Mouse (Mus musculus): ENCODE measurements around the gene Dhdh. TPM values are rescaled to one million over a fixed set of nuclear protein-coding genes. Genes with fewer than 3 reads are reported as not detected.
"Not testable (repeated sequence)": the region's sequence is repeated elsewhere in the genome, so short reads cannot be mapped to it uniquely, and the experiment has no call there.

Gene Dhdh
- polyA plus RNA-seq, 1 experiment, result 0.23 TPM

DNA sequence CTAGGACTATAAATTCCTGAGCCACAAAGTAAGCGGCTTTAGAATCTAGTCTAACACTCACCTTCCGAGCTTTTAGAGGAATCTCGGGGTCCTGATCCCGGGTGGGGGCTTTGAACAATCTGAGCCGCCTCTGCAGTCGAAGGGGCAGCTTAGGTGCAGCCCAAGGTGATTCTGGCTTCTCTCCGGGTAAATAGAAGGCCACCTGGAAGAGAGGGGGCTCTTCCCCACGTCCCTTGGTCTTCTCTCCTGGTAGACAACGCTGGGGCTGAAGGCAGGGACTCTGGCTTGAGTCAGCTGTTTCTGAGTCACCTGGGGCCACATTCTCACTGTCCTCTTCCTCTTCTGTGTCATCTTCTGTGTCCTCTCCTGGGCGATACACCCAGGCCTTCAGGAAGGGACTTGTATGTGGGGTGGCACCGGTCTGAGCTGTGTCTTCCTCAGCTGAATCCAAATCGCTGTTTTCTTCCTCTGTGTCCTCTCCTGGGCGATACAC lies 35.1 kb upstream of the Dhdh start:
- Histone ChIP-seq H3K36me3 (replicated peaks; ENCODE audit: low read length) (peaks cover 33% of the 10 kb centered on the region), H3K4me3 (replicated peaks) (peak overlapping the region; percentile 92), H3K4me1 (peaks cover 67% of the 10 kb centered on the region), H3K27me3 (replicated peaks) (no peaks in the 10 kb centered on the region), H3K9me3 (no peaks in the 10 kb centered on the region)
- TF ChIP-seq GATA1 (IDR thresholded peaks at IDR 0.05; ENCODE audit: borderline replicate concordance, low read length), result no peak
- TF ChIP-seq FLI1 (IDR thresholded peaks at IDR 0.05; ENCODE audit: low read length), result no peak

DNA sequence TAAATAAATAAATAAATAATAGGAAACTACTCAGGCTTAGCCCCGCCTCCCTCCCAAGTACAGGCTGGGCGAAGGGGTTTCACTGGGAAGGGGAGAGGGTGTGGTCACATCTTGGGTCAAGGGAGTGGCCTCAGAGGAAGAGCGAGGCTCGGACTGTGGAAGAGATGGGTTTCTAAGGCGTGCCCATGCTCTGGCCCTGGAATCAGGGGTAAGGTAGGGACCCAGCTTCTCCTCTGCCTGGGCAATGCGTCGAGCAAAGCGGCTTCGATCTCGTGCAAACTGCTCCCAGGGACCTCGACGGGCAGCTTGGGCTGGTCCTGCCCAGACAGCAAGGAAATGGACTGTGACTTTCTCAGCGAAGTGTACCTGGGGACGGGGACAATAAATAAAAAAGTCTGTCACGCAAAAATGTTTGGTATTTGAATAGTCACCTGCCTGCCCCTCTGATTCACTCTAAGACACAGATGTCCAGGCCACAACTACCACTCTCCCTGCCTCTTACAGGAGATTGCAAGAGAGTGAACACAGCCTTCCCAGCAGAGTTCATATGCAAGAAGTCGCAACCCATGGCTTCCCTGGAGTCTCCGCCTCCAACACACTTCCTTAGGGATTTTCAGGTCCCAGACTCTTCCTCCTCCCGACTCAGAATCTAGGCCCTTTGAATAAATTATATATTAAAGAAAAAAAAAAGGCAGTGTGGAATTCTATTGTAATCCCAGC lies 34.5 kb upstream of the Dhdh start:
- no peak for TF ChIP-seq GATA1 (IDR thresholded peaks at IDR 0.05; ENCODE audit: borderline replicate concordance, low read length)
- no peak for TF ChIP-seq FLI1 (IDR thresholded peaks at IDR 0.05; ENCODE audit: low read length)
- no peaks in the 10 kb centered on the region for H3K9me3 ChIP-seq
- peak overlapping the region; percentile 92 for H3K4me3 ChIP-seq (replicated peaks)
- peaks cover 33% of the 10 kb centered on the region for H3K36me3 ChIP-seq (replicated peaks; ENCODE audit: low read length)
- peaks cover 65% of the 10 kb centered on the region for H3K4me1 ChIP-seq
- H3K27me3 ChIP-seq (replicated peaks), result no peaks in the 10 kb centered on the region

GRCm38 (mm10) chr7:45522194-45522752 lies 33.7 kb upstream of the Dhdh start:
- Histone ChIP-seq H3K4me3 (replicated peaks) (peak overlapping the region; percentile 92), H3K9me3 (no peaks in the 10 kb centered on the region), H3K27me3 (replicated peaks) (no peaks in the 10 kb centered on the region), H3K36me3 (replicated peaks; ENCODE audit: low read length) (peaks cover 33% of the 10 kb centered on the region), H3K4me1 (peaks cover 63% of the 10 kb centered on the region)
- no peak for TF ChIP-seq GATA1 (IDR thresholded peaks at IDR 0.05; ENCODE audit: borderline replicate concordance, low read length)
- no peak for TF ChIP-seq FLI1 (IDR thresholded peaks at IDR 0.05; ENCODE audit: low read length)

DNA sequence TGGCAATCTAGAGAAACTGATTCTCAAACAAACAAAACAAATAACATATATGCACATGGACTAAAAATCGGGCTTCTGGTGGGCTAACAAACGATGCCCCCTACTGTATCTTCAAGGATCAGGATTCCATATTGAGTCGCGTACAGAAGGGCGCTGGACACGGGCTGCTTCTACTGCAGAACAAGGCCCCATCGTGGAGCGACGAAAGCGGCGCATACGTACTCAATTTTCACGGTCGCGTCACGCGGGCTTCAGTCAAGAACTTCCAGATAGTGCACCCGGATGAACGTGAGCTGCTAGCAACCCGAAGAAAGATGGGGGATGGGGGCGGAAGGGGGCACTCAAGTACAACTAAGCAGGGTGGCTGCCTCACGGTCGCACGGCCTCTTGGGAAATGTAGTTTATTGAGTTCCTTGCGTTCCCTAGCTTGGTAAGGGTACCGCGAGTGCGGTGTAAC lies 33.2 kb upstream of the Dhdh start:
- Histone ChIP-seq H3K4me1 (peaks cover 59% of the 10 kb centered on the region), H3K9me3 (no peaks in the 10 kb centered on the region), H3K27me3 (replicated peaks) (no peaks in the 10 kb centered on the region), H3K4me3 (replicated peaks) (peak overlapping the region; percentile 92), H3K36me3 (replicated peaks; ENCODE audit: low read length) (peaks cover 33% of the 10 kb centered on the region)
- no peak for TF ChIP-seq GATA1 (IDR thresholded peaks at IDR 0.05; ENCODE audit: borderline replicate concordance, low read length)
- no peak for TF ChIP-seq FLI1 (IDR thresholded peaks at IDR 0.05; ENCODE audit: low read length)

- TF ChIP-seq FLI1 (IDR thresholded peaks at IDR 0.05; ENCODE audit: low read length) (no peak), GATA1 (IDR thresholded peaks at IDR 0.05; ENCODE audit: borderline replicate concordance, low read length) (no peak)
- Histone ChIP-seq H3K4me1 (peaks cover 59% of the 10 kb centered on the region), H3K9me3 (no peaks in the 10 kb centered on the region), H3K27me3 (replicated peaks) (no peaks in the 10 kb centered on the region), H3K4me3 (replicated peaks) (no peak overlapping the region), H3K36me3 (replicated peaks; ENCODE audit: low read length) (peaks cover 33% of the 10 kb centered on the region)
Measured at GRCm38 (mm10) chr7:45520605-45521004, 32.0 kb upstream of the Dhdh start.

GRCm38 (mm10) chr7:45519345-45520120 lies 30.9 kb upstream of the Dhdh start:
- Histone ChIP-seq H3K9me3 (no peaks in the 10 kb centered on the region), H3K36me3 (replicated peaks; ENCODE audit: low read length) (peaks cover 25% of the 10 kb centered on the region), H3K27me3 (replicated peaks) (no peaks in the 10 kb centered on the region), H3K4me3 (replicated peaks) (no peak overlapping the region), H3K4me1 (peaks cover 60% of the 10 kb centered on the region)
- TF ChIP-seq FLI1 (IDR thresholded peaks at IDR 0.05; ENCODE audit: low read length) (no peak), GATA1 (IDR thresholded peaks at IDR 0.05; ENCODE audit: borderline replicate concordance, low read length) (no peak)

DNA sequence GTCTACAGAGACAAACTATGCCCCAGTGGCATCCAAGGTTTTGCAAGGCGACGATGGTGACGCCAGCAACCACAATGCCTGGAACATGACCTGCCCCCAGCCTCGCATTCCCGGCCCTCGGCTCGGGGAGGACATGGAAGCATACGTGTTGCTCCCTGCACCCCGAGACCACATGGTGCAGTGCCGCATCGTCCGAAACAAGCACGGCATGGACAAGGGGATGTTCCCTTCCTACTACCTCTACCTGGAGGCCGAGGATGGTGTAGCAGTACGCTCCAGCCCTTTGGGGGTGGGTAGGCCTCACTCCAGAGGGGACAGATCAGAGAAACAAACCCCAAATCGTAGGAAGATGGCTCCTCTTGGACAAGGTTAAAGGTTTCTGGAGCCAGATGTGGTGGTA lies 30.0 kb upstream of the Dhdh start:
- Histone ChIP-seq H3K4me1 (peaks cover 53% of the 10 kb centered on the region), H3K27me3 (replicated peaks) (no peaks in the 10 kb centered on the region), H3K9me3 (no peaks in the 10 kb centered on the region), H3K36me3 (replicated peaks; ENCODE audit: low read length) (peaks cover 18% of the 10 kb centered on the region), H3K4me3 (replicated peaks) (peak overlapping the region; percentile 59)
- TF ChIP-seq GATA1 (IDR thresholded peaks at IDR 0.05; ENCODE audit: borderline replicate concordance, low read length) (no peak), FLI1 (IDR thresholded peaks at IDR 0.05; ENCODE audit: low read length) (no peak)

DNA sequence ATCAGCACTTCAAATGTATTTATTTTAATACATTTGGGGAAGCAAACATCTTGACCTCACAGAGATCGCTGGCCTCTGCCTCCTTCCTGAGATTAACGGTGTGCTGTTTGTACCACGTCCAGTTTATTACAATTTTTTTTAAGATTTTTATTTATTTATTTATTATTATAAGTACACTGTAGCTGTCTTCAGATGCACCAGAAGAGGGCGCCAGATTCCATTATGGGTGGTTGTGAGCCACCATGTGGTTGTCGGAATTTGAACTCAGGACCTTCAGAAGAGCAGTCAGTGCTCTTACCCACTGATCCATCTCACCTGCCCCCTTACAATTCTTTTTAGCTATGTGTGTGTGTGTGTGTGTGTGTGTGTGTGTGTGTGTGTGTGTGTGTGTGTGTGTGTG lies 28.2 kb upstream of the Dhdh start:
- H3K27me3 ChIP-seq (replicated peaks); H3K4me3 ChIP-seq (replicated peaks); H3K36me3 ChIP-seq (replicated peaks; ENCODE audit: low read length); H3K9me3 ChIP-seq: not testable (repeated sequence)
- peaks cover 35% of the 10 kb centered on the region for H3K4me1 ChIP-seq

- H3K27me3 ChIP-seq (replicated peaks), result no peaks in the 10 kb centered on the region
- H3K36me3 ChIP-seq (replicated peaks; ENCODE audit: low read length), result no peaks in the 10 kb centered on the region
- no peaks in the 10 kb centered on the region for H3K9me3 ChIP-seq
- TF ChIP-seq GATA1 (IDR thresholded peaks at IDR 0.05; ENCODE audit: borderline replicate concordance, low read length) (no peak), FLI1 (IDR thresholded peaks at IDR 0.05; ENCODE audit: low read length) (no peak)
- H3K4me1 ChIP-seq, result peaks cover 23% of the 10 kb centered on the region
- no peak overlapping the region for H3K4me3 ChIP-seq (replicated peaks)
Measured at GRCm38 (mm10) chr7:45515436-45515835, 26.8 kb upstream of the Dhdh start.

DNA sequence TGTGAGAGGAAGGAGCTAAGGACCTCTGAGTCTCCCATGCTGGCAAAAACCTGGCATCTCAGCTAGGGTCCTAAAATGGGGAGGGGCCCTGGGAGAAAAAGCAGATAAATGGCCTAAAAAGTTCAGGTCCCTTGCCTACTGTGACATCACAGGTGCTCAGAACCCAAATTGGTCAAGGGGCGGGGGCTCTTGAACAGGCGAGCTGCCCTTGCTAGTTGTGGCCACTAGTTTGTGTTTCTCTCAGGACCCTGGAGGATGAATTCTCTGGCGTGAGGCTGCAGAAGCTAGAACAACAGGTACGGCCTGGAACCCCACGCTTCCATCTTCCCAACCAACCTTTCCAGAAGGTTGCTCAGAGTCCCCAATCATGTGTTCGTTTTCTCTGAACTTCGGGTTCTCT lies 25.8 kb upstream of the Dhdh start:
- H3K4me3 ChIP-seq (replicated peaks), result no peak overlapping the region
- TF ChIP-seq GATA1 (IDR thresholded peaks at IDR 0.05; ENCODE audit: borderline replicate concordance, low read length) (no peak), FLI1 (IDR thresholded peaks at IDR 0.05; ENCODE audit: low read length) (no peak)
- H3K9me3 ChIP-seq, result no peaks in the 10 kb centered on the region
- no peaks in the 10 kb centered on the region for H3K36me3 ChIP-seq (replicated peaks; ENCODE audit: low read length)
- H3K27me3 ChIP-seq (replicated peaks), result no peaks in the 10 kb centered on the region
- H3K4me1 ChIP-seq, result peaks cover 21% of the 10 kb centered on the region
